Mouse (Mus musculus) frontal cortex, postnatal 25 days (tissue): ENCODE results near the gene Olfr1314.

Experiments
- DNase-seq, 2 experiments: peaks; one replicate each; pipeline ENCODE4 v3.0.0; 2022; ENCODE audit warnings: low spot score in 2 of 2

Gene Olfr1314

GRCm38 (mm10) chr2:112096681-112097080 lies at the start of gene Olfr1314:
Gene Olfr1314, minus strand, starts transcription at chr2:112096781.
- no peak for DNase-seq

DNA sequence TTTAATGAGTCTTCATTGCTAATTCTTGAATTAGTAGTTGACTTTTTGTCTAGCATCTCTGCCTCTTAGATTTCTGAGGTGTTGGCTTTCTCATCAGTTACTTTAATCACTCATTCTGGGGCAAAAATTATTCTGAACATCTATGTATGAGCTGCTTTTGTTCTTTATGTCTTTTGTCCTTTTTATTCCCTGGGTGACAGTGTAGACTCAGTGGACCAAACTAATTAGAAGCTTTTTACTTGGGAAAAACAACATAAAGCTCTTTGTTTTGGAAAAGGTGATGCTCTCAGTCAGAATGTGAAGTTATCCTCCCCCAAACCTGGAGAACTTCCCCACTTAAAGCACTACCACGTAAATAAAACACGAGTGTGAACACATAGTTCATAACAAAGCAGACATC lies 43.4 kb upstream of the Olfr1314 start, which contains the start of gene Olfr1317:
Olfr1317 (plus strand) TSS at position 301 of the 400 bp plus-strand sequence.
- DNase-seq = no peak

GRCm38 (mm10) chr2:112134877-112135276 lies 38.3 kb upstream of the Olfr1314 start, which contains the start of gene Olfr1316:
Gene Olfr1316, minus strand, starts transcription at chr2:112134977.
- DNase-seq = no peak

DNA sequence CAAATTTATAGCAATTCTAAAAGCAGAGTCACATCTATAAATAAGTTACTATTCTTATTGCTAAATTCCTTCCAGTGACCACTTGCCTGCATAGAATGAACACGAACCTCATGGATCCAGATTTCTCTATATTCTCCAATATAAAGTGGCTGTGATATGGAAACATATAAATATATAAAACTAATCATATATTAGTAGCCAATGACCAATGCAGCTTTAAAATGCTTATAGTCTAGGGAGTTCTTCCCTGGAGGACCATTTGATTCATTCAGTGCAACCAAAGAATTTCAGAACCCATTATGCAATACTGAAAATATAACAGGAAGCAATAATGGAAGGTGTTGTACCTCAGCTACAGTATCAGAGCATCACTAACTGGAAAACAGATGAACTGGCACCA lies 18.8 kb upstream of the Olfr1314 start, which contains the start of gene Olfr1315-ps1:
Olfr1315-ps1 (minus strand) TSS at position 101 of the 400 bp plus-strand sequence.
- no peak for DNase-seq

GRCm38 (mm10) chr2:112077743-112078142 lies 18.8 kb downstream of the Olfr1314 start, which contains the start of gene Olfr1313:
Gene Olfr1313, minus strand, starts transcription at chr2:112077843.
- DNase-seq = no peak

- no peak for DNase-seq
Observed at GRCm38 (mm10) chr2:112050138-112050537, 46.4 kb downstream of the Olfr1314 start, which contains the start of gene Olfr1312. Gene Olfr1312, minus strand, starts transcription at chr2:112050238.
